ENCODE assay signal across 16 mouse cellular contexts in the genomic region with DNA sequence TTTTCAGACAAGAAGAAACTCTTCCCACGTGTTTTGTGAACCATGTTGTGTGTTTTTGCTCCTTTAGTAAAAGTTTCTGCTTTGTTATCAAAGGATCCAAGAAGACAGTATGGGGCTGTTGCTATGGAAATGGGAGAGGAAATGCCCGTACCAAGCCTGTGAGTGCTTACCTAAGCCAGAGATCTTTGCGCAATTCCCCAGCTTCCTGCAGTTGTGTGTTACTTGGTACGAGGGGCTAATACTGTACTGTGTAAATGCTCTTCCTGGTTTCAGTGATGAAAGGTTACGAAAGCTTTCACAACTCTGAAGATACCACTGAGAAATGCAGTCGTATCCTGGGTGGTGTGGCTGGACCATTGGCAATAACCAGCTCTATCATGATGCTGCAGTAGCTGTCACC.
DNase-seq lines count a peak whose midpoint lies in the region; ATAC-seq and TF ChIP-seq lines count a peak whose summit lies in the region.
"Had no signal": no experiment of that assay in that cellular context is flagged by ENCODE, and none has a peak within 500 bp of the region (broad histone marks: within the 10 kb centered on the region; RNA-seq: fewer than 3 reads in every experiment).

No protein-coding gene starts in this region.

- H3K4me2 ChIP-seq in liver, embryonic 14.5 days (ENCODE audit: low read depth), result no peak overlapping the region
- H3K4me2 ChIP-seq: embryonic facial prominence, embryonic 13.5 days; hindbrain, embryonic 12.5 days had no signal

- peak; percentile 31; the same call in 1 of the 2 replicates for ATAC-seq in liver, embryonic 14.5 days (ENCODE audit: insufficient read depth)
- no peak for ATAC-seq in frontal cortex, adult (ENCODE audit: low TSS enrichment)
- ATAC-seq: forebrain, embryonic 16.5 days had no signal

- TF ChIP-seq EP300 in liver, embryonic 14.5 days (IDR thresholded peaks at IDR 0.05; ENCODE audit: low read depth), result peak; percentile 32; the same call in 1 of the 2 replicates

- TF ChIP-seq POLR2A in thymus, adult 2 months (IDR thresholded peaks at IDR 0.05; ENCODE audit: control insufficient read depth, extremely low read depth, insufficient read depth, low read length, poor library complexity), result no peak

- no peaks in the 10 kb centered on the region for H3K36me3 ChIP-seq in thymus, adult 2 months (ENCODE audit: control insufficient read depth, insufficient read depth, low read length)
- no peaks in the 10 kb centered on the region for H3K36me3 ChIP-seq in liver, embryonic 14.5 days (replicated peaks; ENCODE audit: control insufficient read depth, insufficient read depth, low read depth)
- H3K36me3 ChIP-seq: embryonic facial prominence, embryonic 13.5 days; hindbrain, embryonic 12.5 days; limb, embryonic 10.5 days; midbrain, embryonic 10.5 days had no signal

- H3K4me3 ChIP-seq in thymus, adult 2 months (ENCODE audit: control insufficient read depth, insufficient read depth, low read length), result no peak overlapping the region
- H3K4me3 ChIP-seq in liver, embryonic 14.5 days (ENCODE audit: insufficient read depth in 1 of 2, low read depth in 2 of 2, low read length in 2 of 2), result no peak overlapping the region
- H3K4me3 ChIP-seq: embryonic facial prominence, embryonic 13.5 days; hindbrain, embryonic 12.5 days; limb, embryonic 10.5 days; midbrain, embryonic 10.5 days had no signal

- H3K27me3 ChIP-seq in thymus, adult 2 months (ENCODE audit: control insufficient read depth, insufficient read depth, low read length), result no peaks in the 10 kb centered on the region
- H3K27me3 ChIP-seq in liver, embryonic 14.5 days (ENCODE audit: control insufficient read depth, insufficient read depth, low read length), result no peaks in the 10 kb centered on the region
- H3K27me3 ChIP-seq: embryonic facial prominence, embryonic 13.5 days; hindbrain, embryonic 12.5 days had no signal

- H3K27ac ChIP-seq in thymus, adult 2 months (ENCODE audit: control insufficient read depth, insufficient read depth, low read length), result no peak overlapping the region
- no peak overlapping the region for H3K27ac ChIP-seq in liver, embryonic 14.5 days
- H3K27ac ChIP-seq: embryonic facial prominence, embryonic 13.5 days; hindbrain, embryonic 12.5 days; limb, embryonic 10.5 days; midbrain, embryonic 10.5 days had no signal

- H3K9ac ChIP-seq in liver, embryonic 14.5 days (replicated peaks), result no peak overlapping the region
- H3K9ac ChIP-seq: embryonic facial prominence, embryonic 13.5 days; hindbrain, embryonic 12.5 days had no signal

- H3K9me3 ChIP-seq in liver, embryonic 14.5 days (ENCODE audit: control insufficient read depth, low read length), result no peaks in the 10 kb centered on the region
- H3K9me3 ChIP-seq: embryonic facial prominence, embryonic 13.5 days; hindbrain, embryonic 12.5 days; limb, embryonic 10.5 days; midbrain, embryonic 10.5 days had no signal

- peaks cover 15% of the 10 kb centered on the region for H3K4me1 ChIP-seq in thymus, adult 2 months (replicated peaks; ENCODE audit: control insufficient read depth, insufficient read depth, low read length)
- H3K4me1 ChIP-seq in liver, embryonic 14.5 days (replicated peaks; ENCODE audit: control insufficient read depth in 2 of 2, insufficient read depth in 2 of 2, low read length in 1 of 2), result peaks cover 0 to 8% of the 10 kb centered on the region in 2 experiments; a peak in 2 of 4 replicates
- H3K4me1 ChIP-seq: embryonic facial prominence, embryonic 13.5 days; hindbrain, embryonic 12.5 days had no signal

- peak; percentile 13 for DNase-seq in adrenal gland, postnatal 14 days
- DNase-seq in adrenal gland, postnatal 4 days (ENCODE audit: low spot score in 2 of 2), result no peak
- DNase-seq in thymus, postnatal 0 days (ENCODE audit: low spot score), result peak; percentile 32
- no peak for DNase-seq in thymus, adult 2 months
- peak; percentile 35 to 45 (median 41) for DNase-seq in liver, embryonic 14.5 days (ENCODE audit: low read depth in 3 of 3, low spot score in 3 of 3)
- peak; percentile 18 for DNase-seq in skeletal muscle tissue, adult 2 months (ENCODE audit: low read depth, low spot score)
- no peak for DNase-seq in thymus, postnatal 25 days
- DNase-seq: cerebellum, adult 8-10 months; retina, postnatal 1 day; thymus, postnatal 14 days had no signal

- TF ChIP-seq CTCF in thymus, adult 2 months (IDR thresholded peaks at IDR 0.05; ENCODE audit: borderline replicate concordance, control insufficient read depth, extremely low read depth, insufficient read depth, low read length, poor library complexity), result no peak
- TF ChIP-seq CTCF in liver, embryonic 14.5 days (IDR thresholded peaks at IDR 0.05; ENCODE audit: low read depth), result no peak

- WGBS in thymus, adult 2 months, result 40% methylated on average over 6 of the region's 6 CpGs
- WGBS in liver, embryonic 14.5 days (ENCODE audit: insufficient replicate concordance), result 18% methylated on average over 6 of the region's 6 CpGs

Comparison
In these comparisons a context has a peak if more than half of its experiments do, and no peak if none do; other contexts are left out.
1. DNase-seq: peak in adrenal gland, postnatal 14 days (single experiment), thymus, postnatal 0 days (single experiment), liver, embryonic 14.5 days (3 of 3) and skeletal muscle tissue, adult 2 months (single experiment); none in adrenal gland, postnatal 4 days (0 of 2), thymus, adult 2 months (single experiment) and thymus, postnatal 25 days (single experiment).